Mouse (Mus musculus) liver, embryonic 14.5 days (tissue): Measurements from ENCODE around the gene Eif2b5. TPM values are rescaled to one million over a fixed set of nuclear protein-coding genes. Genes with fewer than 3 reads are reported as not detected.
A peak's percentile ranks its signal among the peaks of the same experiment; 100 is the strongest.

Source experiments
- ATAC-seq: fragments of 200-750 bp; cut with Nextera tagmentation; 2 replicates; pipeline ENCODE4 v1.8.0; 2017; ENCODE audit warnings: moderate number of reproducible peaks, mild to moderate bottlenecking, moderate library complexity; ENCODE audit not compliant: insufficient read depth
- DNase-seq, 3 experiments: peaks; one replicate each; pipeline ENCODE4 v3.0.0-alpha.2; 2012 to 2013; ENCODE audit warnings: low read depth in 3 of 3, low spot score in 3 of 3
- H3K27ac ChIP-seq: fragments of 300-500 bp; sonication (generic); 2 replicates; pipeline ENCODE4 v1.5.1; 2014; ENCODE audit warnings: moderate library complexity, mild to moderate bottlenecking, control low read depth, inconsistent platforms
- H3K27me3 ChIP-seq: fragments of 300-500 bp; sonication (generic); 2 replicates; pipeline ENCODE4 v1.6.1; 2014; ENCODE audit warnings: mild to moderate bottlenecking, low read length, moderate library complexity; ENCODE audit not compliant: control insufficient read depth, insufficient read depth
- H3K36me3 ChIP-seq: fragments of 300-500 bp; sonication (generic); replicated peaks from 2 replicates; pipeline ENCODE4 v1.6.1; 2014; ENCODE audit warnings: low read depth; ENCODE audit not compliant: control insufficient read depth, insufficient read depth
- H3K4me1 ChIP-seq, 2 experiments: fragments of 200-500 bp in 1 of 2; fragments of 300-500 bp in 1 of 2; sonication (generic) in 1 of 2; replicated peaks; 2 replicates each; pipeline ENCODE4 v1.6.1; 2012 to 2014; ENCODE audit warnings: antibody characterized with exemption in 1 of 2, inconsistent platforms in 1 of 2, low read length in 1 of 2; ENCODE audit not compliant: control insufficient read depth in 2 of 2, insufficient read depth in 2 of 2
- H3K4me2 ChIP-seq: fragments of 300-500 bp; sonication (generic); 2 replicates; pipeline ENCODE4 v1.6.1; 2014; ENCODE audit warnings: low read depth, mild to moderate bottlenecking, control low read depth, moderate library complexity
- H3K4me3 ChIP-seq, 2 experiments: fragments of 200-500 bp in 1 of 2; fragments of 300-500 bp in 1 of 2; sonication (generic) in 1 of 2; 2 replicates each; pipeline ENCODE4 v1.5.1; 2012 to 2014; ENCODE audit warnings: low read depth in 2 of 2, low read length in 2 of 2, mild to moderate bottlenecking in 2 of 2, control low read depth in 1 of 2, inconsistent platforms in 1 of 2, moderate library complexity in 1 of 2; ENCODE audit not compliant: insufficient read depth in 1 of 2
- H3K9ac ChIP-seq: fragments of 300-500 bp; sonication (generic); replicated peaks from 2 replicates; pipeline ENCODE4 v1.6.1; 2014; ENCODE audit warnings: mild to moderate bottlenecking, control low read depth, moderate library complexity
- H3K9me3 ChIP-seq: fragments of 300-500 bp; sonication (generic); 2 replicates; pipeline ENCODE4 v1.6.1; 2016; ENCODE audit warnings: low read length, mixed read lengths; ENCODE audit not compliant: control insufficient read depth
- CTCF ChIP-seq: IDR thresholded peaks from 2 replicates; pipeline ENCODE4 v1.5.1; 2016; ENCODE audit warnings: antibody characterized with exemption, low read depth, control low read depth
- EP300 ChIP-seq: IDR thresholded peaks from 2 replicates; pipeline ENCODE4 v1.6.1; 2016; ENCODE audit warnings: antibody characterized with exemption, low read depth
- WGBS: fragments of 180-500 bp; shearing (Covaris S2); extraction: QIAGEN DNeasy Blood & Tissue Kit; methylation state at CpG from one replicate; pipeline ENCODE4 v1.1.7; 2014; ENCODE audit not compliant: insufficient replicate concordance; 5-methylcytosine and 5-hydroxymethylcytosine counted together
- polyA plus RNA-seq, 2 experiments: library from polyadenylated mRNA; depleted of rRNA in 1 of 2; stranded (reverse) in 1 of 2; unstranded in 1 of 2; fragments of >200 nt; fragmentation: Nextera tagmentation in 1 of 2; extraction: Ambion mirVana in 1 of 2; gene quantifications; 2 replicates each; pipeline versions ENCODE4 v1.2.1 to v1.2.3; 2012 to 2014

Eif2b5 gene
- polyA plus RNA-seq, 2 experiments, result 23.3 to 39.0 TPM

- ATAC-seq (no peak), DNase-seq (no peak)
- no peak for TF ChIP-seq CTCF
- no peak for TF ChIP-seq EP300
- Histone ChIP-seq H3K4me2 (no peak overlapping the region), H3K9ac (no peak overlapping the region), H3K9me3 (no peaks in the 10 kb centered on the region), H3K4me1 (peaks cover 0 to 7% of the 10 kb centered on the region in 2 experiments; a peak in 2 of 4 replicates), H3K27ac (no peak overlapping the region), H3K36me3 (peaks cover 24% of the 10 kb centered on the region), H3K4me3 (no peak overlapping the region), H3K27me3 (no peaks in the 10 kb centered on the region)
- 83% methylated on average over 1 of the region's 1 CpGs for WGBS
Observed at GRCm38 (mm10) chr16:20529375-20529774, 30.8 kb downstream of the Eif2b5 start.

- Histone ChIP-seq H3K4me3 (no peak overlapping the region), H3K27ac (no peak overlapping the region), H3K27me3 (no peaks in the 10 kb centered on the region), H3K4me2 (no peak overlapping the region), H3K36me3 (peaks cover 18% of the 10 kb centered on the region), H3K4me1 (peaks cover 0 to 7% of the 10 kb centered on the region in 2 experiments; a peak in 2 of 4 replicates), H3K9ac (no peak overlapping the region), H3K9me3 (no peaks in the 10 kb centered on the region)
- ATAC-seq, result no peak
- TF ChIP-seq CTCF (no peak), EP300 (no peak)
- no peak for DNase-seq
- WGBS, result 92% methylated on average over 20 of the region's 20 CpGs
Observed at GRCm38 (mm10) chr16:20530941-20531340, 32.3 kb downstream of the Eif2b5 start.

- Histone ChIP-seq H3K27me3 (no peaks in the 10 kb centered on the region), H3K4me3 (peak overlapping the region; percentile 4 to 15; a peak in 2 of 4 replicates), H3K4me1 (peaks cover 17 to 23% of the 10 kb centered on the region in 2 experiments), H3K9me3 (no peaks in the 10 kb centered on the region), H3K27ac (no peak overlapping the region), H3K9ac (no peak overlapping the region), H3K4me2 (peak overlapping the region; percentile 51), H3K36me3 (peaks cover 28% of the 10 kb centered on the region)
- DNase-seq, result no peak
- WGBS, result 36% methylated on average over 10 of the region's 10 CpGs
- ATAC-seq, result no peak
- TF ChIP-seq CTCF (no peak), EP300 (no peak)
Observed at GRCm38 (mm10) chr16:20534617-20535295, 36.1 kb downstream of the Eif2b5 start.

GRCm38 (mm10) chr16:20535296-20536080 lies 36.9 kb downstream of the Eif2b5 start, which contains the start of gene Ap2m1:
Ap2m1 (plus strand) TSS chr16:20535478.
- peaks cover 35% of the 10 kb centered on the region for H3K36me3 ChIP-seq
- no peaks in the 10 kb centered on the region for H3K27me3 ChIP-seq
- peaks cover 17 to 26% of the 10 kb centered on the region in 2 experiments for H3K4me1 ChIP-seq
- peak within 1 kb of the TSS; percentile 89 for H3K27ac ChIP-seq
- ATAC-seq (peak; percentile 94), DNase-seq (peak; percentile 98 to 99 (median 99))
- peak within 1 kb of the TSS; percentile 78 for H3K4me2 ChIP-seq
- peak within 1 kb of the TSS; percentile 86 for H3K9ac ChIP-seq
- TF ChIP-seq EP300, result no peak
- TF ChIP-seq CTCF, result 0 out of 2 replicates have a peak, but pooled peaks have one; percentile 8
- H3K9me3 ChIP-seq, result no peaks in the 10 kb centered on the region
- under 1% methylated on average over 52 of the region's 52 CpGs for WGBS
- peak within 1 kb of the TSS; percentile 88 to 98 for H3K4me3 ChIP-seq

- peak overlapping the region; percentile 86 for H3K9ac ChIP-seq
- H3K27ac ChIP-seq, result peak overlapping the region; percentile 89
- no peaks in the 10 kb centered on the region for H3K27me3 ChIP-seq
- H3K4me1 ChIP-seq, result peaks cover 17 to 26% of the 10 kb centered on the region in 2 experiments
- peak overlapping the region; percentile 88 to 98 for H3K4me3 ChIP-seq
- 18% methylated on average over 9 of the region's 9 CpGs for WGBS
- ATAC-seq (no peak), DNase-seq (no peak)
- H3K4me2 ChIP-seq, result peak overlapping the region; percentile 78
- TF ChIP-seq EP300 (no peak), CTCF (no peak)
- peaks cover 42% of the 10 kb centered on the region for H3K36me3 ChIP-seq
- no peaks in the 10 kb centered on the region for H3K9me3 ChIP-seq
Observed at GRCm38 (mm10) chr16:20536081-20536665, 37.6 kb downstream of the Eif2b5 start.
